Mouse (Mus musculus) layer of hippocampus, postnatal 14 days (tissue): Measurements from ENCODE around the gene Wdr13. TPM values are rescaled to one million over a fixed set of nuclear protein-coding genes. Genes with fewer than 3 reads are reported as not detected.
A peak's percentile ranks its signal among the peaks of the same experiment; 100 is the strongest.
"Not testable (repeated sequence)": the region's sequence is repeated elsewhere in the genome, so short reads cannot be mapped to it uniquely, and the experiment has no call there.

Experiments used
- DNase-seq, 2 experiments: peaks; one replicate each; pipeline ENCODE4 v3.0.0; 2021 to 2022; ENCODE audit warnings: low spot score in 2 of 2, mixed read lengths in 1 of 2
- total RNA-seq, 2 experiments: library from RNA; stranded (reverse); gene quantifications; 2 replicates each; pipeline ENCODE4 v1.2.3; 2021

The Wdr13 gene
- total RNA-seq, 2 experiments from 2014 or later: 214 to 218 TPM

DNA sequence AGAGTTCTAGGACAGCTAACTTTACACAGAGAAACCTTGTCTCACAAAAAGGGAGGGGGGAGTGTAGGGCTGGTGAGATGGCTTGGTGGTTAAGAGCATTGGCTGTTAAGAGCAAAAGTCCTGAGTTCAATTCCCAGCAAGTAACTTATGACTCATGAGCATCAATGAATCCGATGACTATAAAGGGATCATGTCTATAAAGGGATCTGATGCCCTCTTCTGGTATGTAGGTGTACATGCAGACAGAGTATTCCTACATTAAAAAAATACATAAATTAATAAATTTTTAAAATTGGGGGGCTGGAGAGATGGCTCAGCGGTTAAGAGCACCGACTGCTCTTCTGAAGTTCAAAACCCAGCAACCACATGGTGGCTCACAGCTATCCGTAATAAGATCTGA is 17.4 kb downstream of the Wdr13 start:
- no peak for DNase-seq

DNA sequence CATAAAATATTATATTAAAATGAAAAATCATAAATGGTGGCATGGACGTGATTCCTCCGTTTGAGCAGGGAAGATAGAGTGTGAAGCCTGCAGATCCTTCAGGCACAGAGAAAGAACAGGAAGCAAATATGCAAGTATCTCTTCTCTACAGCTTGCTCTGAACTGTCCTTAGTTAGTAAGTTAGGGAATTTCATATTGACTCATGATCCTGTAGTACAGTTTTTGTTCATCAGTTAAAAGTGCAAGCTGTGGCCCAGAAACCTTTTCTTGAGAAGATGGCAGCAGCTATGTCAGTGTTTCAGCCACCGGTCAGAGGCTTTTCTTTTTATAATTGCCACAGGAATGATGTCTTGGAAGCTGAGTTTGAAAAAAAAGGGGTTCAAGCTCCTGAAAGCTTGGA is 27.7 kb downstream of the Wdr13 start:
- no peak for DNase-seq

DNA sequence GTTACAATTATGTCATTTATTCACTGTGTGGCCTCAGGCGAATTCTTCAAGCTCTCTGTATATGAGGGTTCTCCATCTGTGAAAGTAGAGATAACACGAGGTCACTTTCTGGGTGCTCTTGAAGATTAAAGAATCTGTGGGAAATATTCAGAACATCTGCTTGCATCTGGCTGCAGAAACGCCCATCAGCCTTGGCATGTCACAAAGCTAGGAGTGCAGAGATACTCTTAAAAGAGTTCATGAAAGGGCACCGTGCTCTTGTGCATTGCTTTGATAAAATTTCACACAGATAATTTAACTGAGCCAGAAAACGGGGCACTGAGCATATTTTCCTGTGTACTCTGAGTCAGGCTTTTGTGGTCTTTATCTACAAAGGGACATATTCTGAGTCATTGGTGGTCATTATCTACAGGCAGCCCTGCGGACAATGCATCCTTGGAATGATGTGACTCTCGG is 30.5 kb downstream of the Wdr13 start:
- no peak for DNase-seq

DNA sequence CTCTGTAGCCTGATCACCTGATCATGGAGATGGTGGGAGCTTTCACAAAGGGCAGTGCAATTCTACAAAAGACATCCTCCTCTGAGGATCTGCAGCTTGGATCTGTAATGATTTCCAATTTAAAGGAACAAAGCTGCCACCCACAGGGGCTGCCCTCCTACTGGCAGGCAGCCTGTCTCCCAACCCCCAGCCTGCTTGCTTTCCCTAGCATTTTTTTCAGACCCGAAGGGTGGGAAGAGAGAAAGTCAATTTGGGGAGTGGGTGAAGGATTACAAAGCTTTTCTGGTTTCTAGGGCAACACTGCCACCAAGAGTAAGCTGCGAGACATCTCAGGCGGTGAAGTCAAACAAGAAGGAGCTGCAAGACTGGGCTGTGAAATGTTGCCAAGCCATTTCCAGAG is 31.7 kb downstream of the Wdr13 start:
- DNase-seq: peak; percentile 70 to 87

DNA sequence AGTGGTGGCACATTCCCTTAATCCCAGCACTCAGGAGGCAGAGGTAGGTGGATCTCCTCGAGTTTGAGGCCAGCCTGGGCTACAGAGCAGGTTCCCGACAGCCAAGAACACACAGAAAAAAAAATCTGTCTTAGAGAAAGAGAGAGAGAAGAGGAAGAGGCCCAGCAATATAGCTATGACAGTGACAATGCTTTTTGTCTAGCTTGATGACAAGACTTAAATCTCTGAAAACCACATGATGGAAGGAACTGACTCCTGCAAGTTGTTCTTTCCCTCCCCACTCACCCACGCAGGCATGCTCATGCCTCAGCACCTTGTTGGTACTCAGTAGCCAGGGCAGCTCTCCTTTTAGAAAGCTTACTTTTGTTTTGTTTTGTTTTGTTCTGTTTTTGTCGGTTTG is 33.3 kb downstream of the Wdr13 start:
- no peak for DNase-seq

DNA sequence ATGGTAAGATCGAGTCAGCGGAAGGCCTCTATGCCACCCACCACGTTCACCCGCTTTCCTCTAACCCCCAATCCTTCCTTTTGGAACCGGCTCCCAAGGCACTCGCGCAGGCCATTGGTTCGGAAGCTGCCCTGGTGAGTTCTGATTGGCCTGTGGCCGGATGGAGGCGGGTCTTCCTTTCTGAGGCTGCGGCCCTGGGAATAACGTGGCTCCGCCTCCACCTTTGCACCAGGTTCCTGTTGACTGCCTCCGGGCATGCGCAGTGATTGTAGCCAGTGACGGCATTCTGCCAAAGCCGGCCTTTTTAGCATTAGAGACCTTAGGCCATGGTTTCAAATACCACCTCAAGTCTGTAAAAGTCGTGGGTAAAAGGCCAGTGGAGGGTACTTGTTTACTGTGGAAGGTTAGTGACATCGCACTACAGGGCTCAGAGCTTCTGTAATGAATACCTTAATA is 35.9 kb downstream of the Wdr13 start:
- DNase-seq: peak; percentile 92 to 97

DNA sequence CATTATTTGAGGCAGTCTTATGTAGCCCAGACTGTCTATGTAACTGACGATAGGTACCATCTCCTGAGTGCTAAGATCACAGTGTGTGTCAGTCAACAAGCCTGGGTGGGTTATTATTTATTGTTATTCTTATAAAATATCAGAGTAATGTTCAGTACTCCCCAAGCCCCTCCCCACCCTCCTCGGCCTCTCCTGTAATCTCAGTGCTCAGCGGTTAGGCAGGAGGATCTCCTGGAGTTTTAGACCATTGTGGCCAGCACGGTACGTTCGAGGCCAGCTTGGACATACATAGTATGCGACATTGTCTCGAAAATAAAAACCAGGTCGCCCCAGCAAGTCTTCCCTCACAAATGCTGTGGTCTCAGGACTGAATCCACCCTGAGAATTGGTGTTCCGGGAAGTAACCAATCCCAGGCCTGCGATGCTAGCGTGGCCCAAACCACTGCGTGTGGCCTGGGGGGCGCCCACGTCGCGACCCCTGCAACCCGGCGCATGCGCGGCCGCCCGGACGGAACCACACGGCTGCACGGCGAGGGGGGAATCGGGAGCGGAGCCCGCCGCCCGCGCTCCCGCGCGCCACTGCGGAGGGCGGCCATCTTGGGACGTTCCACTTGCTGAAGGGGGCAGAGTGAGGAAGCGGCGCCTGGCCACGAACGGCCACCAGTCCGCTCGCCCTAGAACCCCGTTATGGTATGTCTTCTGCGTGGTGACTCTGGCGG is 36.5 kb downstream of the Wdr13 start:
- peak in 1 of 2 experiments; percentile 89 for DNase-seq

DNA sequence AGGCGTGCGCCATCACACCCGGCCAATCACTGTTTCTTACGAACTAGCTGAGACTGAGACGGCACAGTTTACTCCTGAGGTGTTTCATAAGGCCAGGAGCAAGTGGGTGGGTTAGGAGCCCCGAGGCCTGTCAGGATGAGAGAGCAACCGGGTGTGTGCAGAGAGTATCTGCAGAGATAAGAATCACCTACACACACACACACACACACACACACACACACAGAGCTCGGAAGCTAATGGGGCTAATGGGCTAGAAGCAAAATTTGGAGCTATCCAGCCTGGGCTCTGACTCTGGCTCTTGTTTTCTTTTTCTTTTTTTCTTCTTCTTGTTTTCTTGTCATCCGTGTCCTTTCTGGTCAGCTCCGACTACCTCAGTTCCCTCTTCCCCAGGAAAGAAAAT is 37.1 kb downstream of the Wdr13 start:
- no peak for DNase-seq

DNA sequence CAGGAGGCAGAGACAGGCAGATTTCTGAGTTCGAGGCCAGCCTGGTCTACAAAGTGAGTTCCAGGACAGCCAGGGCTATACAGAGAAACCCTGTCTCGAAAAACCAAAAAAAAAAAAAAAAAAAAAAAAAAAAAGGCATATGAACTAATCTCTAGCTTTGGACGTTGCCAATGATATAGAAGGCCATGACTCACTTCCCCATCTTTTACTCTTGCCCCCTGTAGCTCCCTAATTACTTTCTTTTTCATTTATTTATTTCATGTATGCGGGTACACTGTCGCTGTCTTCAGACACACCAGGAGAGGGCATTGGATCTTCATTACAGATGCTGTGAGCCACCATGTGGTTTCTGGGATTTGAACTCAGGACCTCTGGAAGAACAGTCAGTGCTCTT is 41.7 kb downstream of the Wdr13 start:
- not testable (repeated sequence) for DNase-seq

DNA sequence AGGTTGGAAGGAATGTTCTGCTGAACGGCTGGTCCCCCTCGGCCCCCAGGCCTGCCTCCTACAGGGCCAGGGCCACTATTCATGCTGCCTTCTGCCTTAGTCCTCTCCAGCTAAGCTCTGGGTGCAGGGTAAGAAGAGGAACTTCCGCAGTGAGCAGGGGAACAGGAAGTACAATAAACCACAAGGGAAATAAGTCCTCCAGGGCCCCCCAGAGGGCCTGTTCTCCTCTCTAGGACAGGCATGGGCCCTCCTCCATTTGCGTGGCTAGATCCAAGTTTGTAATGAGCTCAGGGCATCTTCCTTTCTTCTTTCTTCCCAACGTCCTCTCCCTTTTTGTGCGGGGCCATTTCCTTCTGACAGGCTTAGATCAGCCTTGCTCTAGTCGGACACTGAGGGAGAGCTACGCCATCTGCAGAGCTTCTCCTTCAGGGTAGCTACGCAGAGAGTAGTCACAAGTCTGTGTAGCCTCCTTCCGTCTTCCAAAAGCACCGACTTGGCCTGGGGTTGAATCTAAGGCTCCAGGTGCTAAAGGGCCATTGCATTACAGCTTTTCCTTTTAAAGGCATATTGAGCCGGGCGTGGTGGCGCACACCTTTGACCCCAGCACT is 42.2 kb downstream of the Wdr13 start, which contains the start of gene Was:
Gene Was (minus strand): TSS at position 153 of the 608 bp plus-strand sequence.
- DNase-seq: no peak

DNA sequence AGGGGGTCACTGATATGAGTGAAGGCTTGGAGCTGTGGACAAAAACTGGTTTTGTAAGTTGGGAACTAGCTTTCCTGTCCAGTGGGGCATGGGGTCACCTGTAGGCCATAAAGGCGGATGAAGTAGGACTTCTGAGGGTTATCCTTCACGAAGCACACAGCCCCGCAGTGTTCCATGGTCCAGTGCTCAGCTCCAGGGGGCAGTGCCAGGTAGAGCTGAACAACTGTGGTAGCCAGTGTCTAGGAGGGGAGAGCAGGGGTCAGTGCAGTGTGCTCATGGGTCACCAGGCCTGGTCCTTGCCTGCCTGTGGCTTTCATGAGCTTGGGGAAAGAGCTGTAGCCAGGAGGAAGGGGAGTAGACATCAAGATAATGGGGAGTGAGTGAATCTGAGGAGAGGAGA is 42.9 kb downstream of the Wdr13 start:
- DNase-seq: no peak

DNA sequence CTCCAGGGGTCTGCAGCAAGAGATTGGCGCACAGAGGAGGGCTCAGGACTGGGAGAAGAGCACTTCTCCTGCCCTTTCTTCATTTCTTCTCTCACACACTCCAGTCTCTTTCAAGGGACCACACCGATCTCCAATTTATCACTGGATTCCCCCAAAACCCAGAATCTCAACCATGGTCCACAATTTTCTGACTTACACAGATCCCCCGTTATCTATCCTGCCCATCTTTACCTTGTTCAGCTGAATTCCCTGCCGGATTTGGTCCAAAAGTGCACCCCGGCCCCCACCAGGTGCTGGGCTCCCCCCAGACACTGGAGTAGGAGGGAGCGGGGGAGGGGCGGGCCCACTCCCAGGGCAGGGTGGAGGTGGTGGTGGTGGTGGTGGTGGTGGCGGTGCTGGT is 47.1 kb downstream of the Wdr13 start:
- no peak for DNase-seq

DNA sequence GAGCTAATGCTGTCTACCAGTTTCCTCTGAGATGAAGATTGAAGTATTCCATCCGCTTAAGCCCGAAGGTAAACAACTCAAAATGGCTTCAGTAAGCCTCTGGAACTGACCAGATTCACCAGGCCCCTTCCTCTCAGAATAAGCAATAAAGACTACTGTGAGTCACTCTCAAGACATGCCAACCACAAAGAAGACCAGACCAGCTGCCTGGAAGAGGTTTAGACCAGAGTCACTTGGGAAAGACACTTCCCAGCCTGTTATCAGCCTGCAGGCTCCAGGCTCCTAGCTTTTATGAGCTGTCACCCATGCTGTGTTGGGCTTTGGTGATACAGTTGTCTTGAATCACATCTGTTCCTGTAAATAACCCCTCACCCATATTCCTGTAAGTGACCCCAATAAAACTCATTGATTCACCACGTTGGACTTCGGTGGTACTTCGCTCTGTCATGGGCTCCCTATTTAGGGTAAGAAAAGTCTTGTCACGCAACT is 47.9 kb downstream of the Wdr13 start:
- DNase-seq: no peak

DNA sequence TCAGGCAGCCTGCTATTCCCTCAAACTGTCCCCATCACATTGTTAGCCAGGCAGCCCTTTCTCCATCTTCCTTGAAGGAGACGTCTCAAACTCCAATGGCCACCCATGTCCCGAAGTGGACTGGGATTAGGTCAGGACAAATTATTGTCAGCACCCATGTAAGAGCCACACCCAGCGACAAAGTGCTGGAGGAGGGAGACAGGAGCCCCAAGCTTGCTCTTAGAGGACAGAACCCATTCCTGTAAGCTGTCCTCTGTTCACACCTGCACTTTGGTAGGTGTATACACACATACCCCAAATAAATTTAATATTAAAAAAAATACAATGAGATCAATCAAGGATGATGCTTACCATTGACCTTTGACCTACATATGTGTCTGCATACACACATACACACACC is 57.6 kb downstream of the Wdr13 start:
- no peak for DNase-seq

DNA sequence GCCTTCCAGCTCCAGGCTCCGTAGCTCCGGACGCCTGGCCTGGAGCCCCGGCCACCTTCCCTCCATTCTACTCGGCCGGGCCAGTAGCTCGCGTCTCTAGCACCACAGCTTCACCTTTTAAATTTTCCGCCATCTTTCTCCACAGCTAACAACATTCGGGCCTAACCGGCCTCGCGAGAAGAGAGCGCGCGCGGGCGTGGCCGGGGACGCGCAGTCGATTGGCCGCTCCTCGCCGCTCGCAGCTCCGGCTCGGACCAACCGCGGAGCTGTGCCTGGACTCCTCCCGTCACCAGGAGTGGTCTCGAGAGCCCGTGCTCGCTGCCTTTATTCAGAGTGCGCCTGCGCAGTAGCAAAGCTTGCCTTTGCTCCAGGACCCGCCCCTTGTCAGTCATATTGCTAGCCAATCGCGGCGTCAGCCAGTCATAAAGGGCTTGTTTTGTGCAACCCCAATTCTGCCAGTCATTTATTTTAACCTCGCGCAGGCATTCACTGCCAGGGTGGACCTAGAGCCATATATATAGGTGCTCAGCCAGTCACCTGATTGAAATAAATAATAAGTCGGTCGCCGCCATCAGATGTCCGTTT is 58.2 kb downstream of the Wdr13 start, which contains the start of gene Suv39h1:
Gene Suv39h1 (minus strand): TSS at position 331 of the 585 bp plus-strand sequence.
- peak; percentile 85 to 94 for DNase-seq

DNA sequence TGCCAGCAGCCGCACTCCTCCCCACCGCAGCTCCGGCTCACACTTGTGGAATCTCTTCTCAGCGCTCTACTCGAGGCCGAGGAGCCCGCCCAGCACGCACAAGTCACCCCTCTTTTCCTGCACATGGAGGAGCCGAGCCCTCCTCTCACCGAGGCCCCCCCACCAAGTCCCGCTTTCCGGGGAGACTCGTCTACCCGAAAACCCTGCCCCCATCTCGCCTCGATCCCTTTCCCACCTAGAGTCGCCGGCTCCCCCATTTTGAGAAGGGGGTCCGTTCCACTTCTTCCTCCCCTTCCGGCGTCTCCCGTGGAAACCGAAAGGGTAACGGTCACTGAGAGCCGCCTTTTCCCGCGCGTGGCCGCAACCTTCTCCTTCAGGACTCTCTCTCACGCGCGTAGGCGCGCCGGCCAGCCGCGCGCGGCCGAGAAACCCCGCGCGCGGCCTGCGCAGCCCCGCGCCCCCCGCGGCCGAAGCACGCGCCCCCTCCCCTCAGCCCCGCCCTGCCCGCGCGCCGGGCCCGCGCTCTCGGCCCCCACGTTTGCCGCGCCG is 58.7 kb downstream of the Wdr13 start:
- DNase-seq: peak; percentile 6 to 16

Other genes starting within 250 kb of the Wdr13 start
- gene Slc35a2, start 248.9 kb downstream of the Wdr13 start, total RNA-seq: 10 to 100 TPM; 45.9 to 52.7 TPM
- 10 to 100 TPM; 72.6 to 80.1 TPM for gene Pqbp1, start 233.6 kb downstream of the Wdr13 start, total RNA-seq
- 10 to 100 TPM; 20.8 to 23.9 TPM for gene Timm17b, start 233.5 kb downstream of the Wdr13 start, total RNA-seq
- not detected for gene Gm10491, start 225.1 kb downstream of the Wdr13 start, total RNA-seq
- not detected for gene Gm10490, start 223.3 kb downstream of the Wdr13 start, total RNA-seq
- 100 to 1,000 TPM; 340 to 344 TPM for gene Pcsk1n, start 213.1 kb downstream of the Wdr13 start, total RNA-seq
- gene Eras, start 204.3 kb downstream of the Wdr13 start, total RNA-seq: not detected
- gene Hdac6, start 185.0 kb downstream of the Wdr13 start, total RNA-seq: 10 to 100 TPM; 46.0 to 54.4 TPM
- gene Gata1, start 154.8 kb downstream of the Wdr13 start, total RNA-seq: not detected
- gene Glod5, start 114.4 kb downstream of the Wdr13 start, total RNA-seq: not detected
- gene Suv39h1, start 58.1 kb downstream of the Wdr13 start, total RNA-seq: 10 to 100 TPM; 25.0 to 28.2 TPM
- gene Was, start 42.4 kb downstream of the Wdr13 start, total RNA-seq: 1 to 10 TPM; 2.0 to 2.2 TPM
- gene Rbm3, start 13.0 kb upstream of the Wdr13 start, total RNA-seq: 100 to 1,000 TPM; 193 to 258 TPM
- gene Tbc1d25, start 43.3 kb upstream of the Wdr13 start, total RNA-seq: 10 to 100 TPM; 12.7 to 15.8 TPM
- 10 to 100 TPM; 30.5 to 42.9 TPM for gene Ebp, start 60.6 kb upstream of the Wdr13 start, total RNA-seq
- gene Porcn, start 73.6 kb upstream of the Wdr13 start, total RNA-seq: 10 to 100 TPM; 87.1 to 91.3 TPM
- gene Ftsj1, start 119.5 kb upstream of the Wdr13 start, total RNA-seq: 10 to 100 TPM; 23.5 to 25.3 TPM
- gene Slc38a5, start 138.2 kb upstream of the Wdr13 start, total RNA-seq: 10 to 100 TPM; 10.1 to 11.0 TPM
- gene Ssxb10, start 194.5 kb upstream of the Wdr13 start, total RNA-seq: not detected
- not detected for gene Ssxb9, start 234.1 kb upstream of the Wdr13 start, total RNA-seq